Mouse (Mus musculus): ENCODE results near the gene Cst8. TPM values are rescaled to one million over a fixed set of nuclear protein-coding genes. Genes with fewer than 3 reads are reported as not detected.

Gene Cst8
- total and polyA plus RNA-seq, 3 experiments = not detected

DNA sequence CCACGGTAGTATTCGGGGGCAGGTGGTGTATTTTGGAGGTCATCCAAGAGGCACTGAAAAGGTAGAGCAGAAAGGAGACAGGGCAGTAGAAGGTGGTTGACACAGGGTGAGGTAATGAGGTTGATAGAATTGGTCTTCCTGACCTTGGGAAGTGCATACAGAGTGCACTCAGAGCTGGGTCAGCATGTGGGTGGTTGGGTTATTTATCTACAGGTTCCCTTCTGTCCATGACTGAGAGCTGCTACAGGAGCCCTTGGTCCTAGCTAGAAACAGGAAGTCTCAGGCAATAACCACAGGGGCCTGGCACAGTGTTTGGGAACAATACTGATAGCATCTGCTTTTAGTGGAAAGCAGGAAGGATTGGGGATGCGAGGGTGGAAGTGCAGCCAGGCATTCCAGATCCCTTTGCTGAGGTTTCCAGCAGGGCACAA is 2.9 kb downstream of the Cst8 start:
- H3K27me3 ChIP-seq (ENCODE audit: control insufficient read depth in 1 of 2, insufficient read depth in 2 of 2, low read length in 2 of 2) = no peaks in the 10 kb centered on the region
- TF ChIP-seq MEF2A (IDR thresholded peaks at IDR 0.05; ENCODE audit: extremely low read depth, insufficient replicate concordance, low read depth, low read length, poor library complexity, severe bottlenecking) = no peak
- TF ChIP-seq POLR2AphosphoS2 (IDR thresholded peaks at IDR 0.05; ENCODE audit: low read length) = no peak
- no peak for TF ChIP-seq E2F4 (IDR thresholded peaks at IDR 0.05; ENCODE audit: borderline replicate concordance, low read depth, low read length)
- TF ChIP-seq ETS1 (IDR thresholded peaks at IDR 0.05; ENCODE audit: low read depth, low read length) = no peak
- TF ChIP-seq CHD2 (IDR thresholded peaks at IDR 0.05; ENCODE audit: low read length) = no peak
- TF ChIP-seq NRF1 (IDR thresholded peaks at IDR 0.05; ENCODE audit: insufficient read depth, low read depth, low read length, poor library complexity, severe bottlenecking) = no peak
- no peak for TF ChIP-seq MAZ (IDR thresholded peaks at IDR 0.05; ENCODE audit: low read depth, low read length)
- no peak for TF ChIP-seq TBP (IDR thresholded peaks at IDR 0.05; ENCODE audit: low read depth, low read length)
- no peak for TF ChIP-seq SIN3A (IDR thresholded peaks at IDR 0.05; ENCODE audit: low read length)
- no peak for TF ChIP-seq UBTF (IDR thresholded peaks at IDR 0.05; ENCODE audit: borderline replicate concordance, insufficient read depth, low read depth, low read length)
- no peak for TF ChIP-seq MAFK (IDR thresholded peaks at IDR 0.05; ENCODE audit: borderline replicate concordance, low read depth, low read length)
- TF ChIP-seq TCF12 (IDR thresholded peaks at IDR 0.05; ENCODE audit: low read depth, low read length) = no peak
- no peak overlapping the region for H3K27ac ChIP-seq (ENCODE audit: control insufficient read depth, low read depth, low read length)
- no peaks in the 10 kb centered on the region for H3K79me2 ChIP-seq (ENCODE audit: control insufficient read depth, insufficient read depth, low read length, poor library complexity)
- no peaks in the 10 kb centered on the region for H3K36me3 ChIP-seq (ENCODE audit: control insufficient read depth in 1 of 2, insufficient read depth in 2 of 2, low read length in 2 of 2)
- no peak overlapping the region for H3K4me3 ChIP-seq (ENCODE audit: control insufficient read depth in 1 of 2, insufficient read depth in 1 of 2, low read depth in 2 of 2, low read length in 2 of 2)
- H3K9ac ChIP-seq (ENCODE audit: control insufficient read depth, low read depth, low read length, poor library complexity, severe bottlenecking) = no peak overlapping the region
- no peak for DNase-seq (ENCODE audit: low read depth, low spot score)
- no peaks in the 10 kb centered on the region for H3K4me1 ChIP-seq (ENCODE audit: control insufficient read depth in 1 of 2, insufficient read depth in 2 of 2, low read length in 2 of 2)
- H3K9me3 ChIP-seq (replicated peaks; ENCODE audit: insufficient read depth, low read length) = no peaks in the 10 kb centered on the region

GRCm38 (mm10) chr2:148806696-148807095 is 8.1 kb downstream of the Cst8 start:
- H3K27ac ChIP-seq (ENCODE audit: control insufficient read depth, low read depth, low read length) = no peak overlapping the region
- H3K4me3 ChIP-seq (ENCODE audit: control insufficient read depth in 1 of 2, insufficient read depth in 1 of 2, low read depth in 2 of 2, low read length in 2 of 2) = no peak overlapping the region
- no peaks in the 10 kb centered on the region for H3K36me3 ChIP-seq (ENCODE audit: control insufficient read depth in 1 of 2, insufficient read depth in 2 of 2, low read length in 2 of 2)
- TF ChIP-seq BHLHE40 (IDR thresholded peaks at IDR 0.05; ENCODE audit: borderline replicate concordance, low read depth, low read length) (no peak), E2F4 (IDR thresholded peaks at IDR 0.05; ENCODE audit: borderline replicate concordance, low read depth, low read length) (no peak), JUND (IDR thresholded peaks at IDR 0.05; ENCODE audit: low read depth, low read length) (no peak), UBTF (IDR thresholded peaks at IDR 0.05; ENCODE audit: borderline replicate concordance, insufficient read depth, low read depth, low read length) (no peak), MAX (IDR thresholded peaks at IDR 0.05; ENCODE audit: low read length) (no peak), ZNF384 (IDR thresholded peaks at IDR 0.05; ENCODE audit: low read depth, low read length) (no peak), TAL1 (IDR thresholded peaks at IDR 0.05; ENCODE audit: low read length) (no peak), CTCF (IDR thresholded peaks at IDR 0.05 in 2 of 3, conservative IDR thresholded peaks at IDR 0.05 in 1 of 3; ENCODE audit: control insufficient read depth in 1 of 3, insufficient read depth in 1 of 3, low read depth in 2 of 3, low read length in 3 of 3, poor library complexity in 1 of 3, severe bottlenecking in 1 of 3) (no peak), ZC3H11A (IDR thresholded peaks at IDR 0.05; ENCODE audit: low read depth, low read length) (no peak), RAD21 (IDR thresholded peaks at IDR 0.05; ENCODE audit: low read depth, low read length) (no peak)
- H3K79me2 ChIP-seq (ENCODE audit: control insufficient read depth, insufficient read depth, low read length, poor library complexity) = no peaks in the 10 kb centered on the region
- no peaks in the 10 kb centered on the region for H3K9me3 ChIP-seq (replicated peaks; ENCODE audit: insufficient read depth, low read length)
- H3K27me3 ChIP-seq (ENCODE audit: control insufficient read depth in 1 of 2, insufficient read depth in 2 of 2, low read length in 2 of 2) = no peaks in the 10 kb centered on the region
- no peaks in the 10 kb centered on the region for H3K4me1 ChIP-seq (ENCODE audit: control insufficient read depth in 1 of 2, insufficient read depth in 2 of 2, low read length in 2 of 2)
- no peak for DNase-seq (ENCODE audit: low read depth, low spot score)
- no peak overlapping the region for H3K9ac ChIP-seq (ENCODE audit: control insufficient read depth, low read depth, low read length, poor library complexity, severe bottlenecking)
